Mouse (Mus musculus) stomach, embryonic 15.5 days (tissue): ENCODE data around the gene Ube2i. TPM values are rescaled to one million over a fixed set of nuclear protein-coding genes. Genes with fewer than 3 reads are reported as not detected.

Experiments
- ATAC-seq: fragments of 200-750 bp; cut with Nextera tagmentation; 2 replicates; pipeline ENCODE4 v1.8.0; 2017; ENCODE audit warnings: low read depth, moderate number of reproducible peaks, moderate TSS enrichment; ENCODE audit not compliant: insufficient read depth, low FRiP score
- H3K27ac ChIP-seq: fragments of 300-500 bp; sonication (generic); 2 replicates; pipeline ENCODE4 v1.5.1; 2015; ENCODE audit warnings: mild to moderate bottlenecking, inconsistent platforms
- H3K27me3 ChIP-seq: fragments of 300-500 bp; sonication (generic); replicated peaks from 2 replicates; pipeline ENCODE4 v1.6.1; 2015; ENCODE audit warnings: inconsistent platforms
- H3K36me3 ChIP-seq: fragments of 300-500 bp; sonication (generic); 2 replicates; pipeline ENCODE4 v1.6.1; 2015; ENCODE audit warnings: inconsistent platforms
- H3K4me1 ChIP-seq: fragments of 300-500 bp; sonication (generic); 2 replicates; pipeline ENCODE4 v1.6.1; 2015; ENCODE audit warnings: inconsistent platforms
- H3K4me2 ChIP-seq: fragments of 300-500 bp; sonication (generic); 2 replicates; pipeline ENCODE4 v1.6.1; 2015; ENCODE audit warnings: mild to moderate bottlenecking, inconsistent platforms
- H3K4me3 ChIP-seq: fragments of 300-500 bp; sonication (generic); replicated peaks from 2 replicates; pipeline ENCODE4 v1.5.1; 2015; ENCODE audit warnings: inconsistent platforms
- H3K9ac ChIP-seq: fragments of 300-500 bp; sonication (generic); 2 replicates; pipeline ENCODE4 v1.6.1; 2015; ENCODE audit warnings: inconsistent platforms
- H3K9me3 ChIP-seq: fragments of 300-500 bp; sonication (generic); 2 replicates; pipeline ENCODE4 v1.6.1; 2016; ENCODE audit warnings: inconsistent platforms
- WGBS: fragments of 180-500 bp; shearing (Covaris S2); methylation state at CpG from one replicate; pipeline ENCODE4 v1.1.7; 2015; 5-methylcytosine and 5-hydroxymethylcytosine counted together
- polyA plus RNA-seq: library from polyadenylated mRNA; unstranded; fragments of >200 nt; fragmentation: Nextera tagmentation; extraction: Ambion mirVana; gene quantifications from 2 replicates; pipeline ENCODE4 v1.2.1, GENCODE M21; 2015

Ube2i gene
- polyA plus RNA-seq, 1 experiment from 2014 or later, result 503 TPM

DNA sequence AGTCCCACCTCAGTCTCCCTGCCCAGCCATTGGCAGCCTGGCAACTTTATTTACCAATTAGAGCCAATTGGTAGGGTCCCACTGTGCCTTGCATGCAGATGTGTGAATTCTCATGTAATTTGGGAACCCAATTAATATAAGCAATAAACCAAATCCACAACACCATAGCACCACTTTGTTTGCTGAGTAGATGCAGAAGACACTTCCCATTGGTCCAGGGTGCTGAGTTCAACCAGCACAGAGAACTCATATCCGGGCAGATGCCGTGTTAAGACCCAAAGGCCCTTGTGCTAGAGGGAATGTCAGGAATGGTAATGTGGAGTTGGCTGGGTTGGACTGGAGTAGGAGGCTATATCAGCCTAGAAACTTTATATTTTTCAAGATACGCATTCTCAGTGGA, 1.4 kb upstream of the Ube2i start:
- no peak for ATAC-seq
- 96% methylated on average over 3 of the region's 3 CpGs for WGBS
- Histone ChIP-seq H3K4me1 (peaks cover 16% of the 10 kb centered on the region), H3K36me3 (no peaks in the 10 kb centered on the region), H3K9ac (no peak overlapping the region), H3K4me2 (no peak overlapping the region), H3K4me3 (no peak overlapping the region), H3K27me3 (no peaks in the 10 kb centered on the region), H3K27ac (no peak overlapping the region), H3K9me3 (no peaks in the 10 kb centered on the region)

DNA sequence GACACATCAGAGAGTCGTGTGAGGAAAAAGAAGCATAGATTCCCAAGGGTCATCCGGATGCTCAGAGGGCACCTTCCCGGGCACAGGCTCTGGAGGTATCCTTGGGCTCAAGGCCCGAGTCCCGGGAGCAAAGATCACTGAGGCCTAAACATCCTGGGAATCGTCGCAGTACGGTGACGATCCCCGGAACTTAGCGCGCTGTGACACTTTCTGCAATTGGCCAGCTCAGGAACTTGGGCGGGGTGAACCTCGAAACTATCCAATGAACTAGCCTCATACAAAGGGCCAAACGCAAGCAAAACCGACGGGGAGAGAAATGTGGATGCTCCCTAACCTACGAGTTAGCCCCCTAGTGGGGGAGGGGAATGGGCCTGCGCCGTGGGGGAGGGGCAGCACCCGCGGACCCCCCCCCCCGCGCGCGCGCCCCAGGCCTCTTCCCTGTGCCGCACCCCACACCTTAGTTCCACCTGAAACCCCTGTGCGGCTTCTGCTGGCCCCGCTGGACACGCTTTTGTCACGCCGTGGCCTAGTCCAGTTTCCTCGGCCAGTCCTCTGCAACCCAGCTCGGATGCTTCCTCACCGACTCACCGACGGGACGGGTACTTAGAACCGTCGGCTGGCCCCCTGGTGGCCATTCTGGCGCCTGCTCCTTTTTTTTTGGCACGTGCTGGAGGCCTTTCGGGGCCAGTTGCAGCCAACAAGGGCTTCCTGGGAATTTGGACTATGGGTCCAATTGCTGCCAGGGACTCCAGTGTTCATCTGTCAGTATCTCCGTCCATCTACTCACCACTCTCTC, 518 bp downstream of the Ube2i start:
- peak overlapping the region; percentile 52 for H3K4me2 ChIP-seq
- H3K27me3 ChIP-seq, result no peaks in the 10 kb centered on the region
- no peaks in the 10 kb centered on the region for H3K9me3 ChIP-seq
- peak overlapping the region; percentile 98 for H3K4me3 ChIP-seq
- ATAC-seq, result peak; percentile 82
- peak overlapping the region; percentile 99 for H3K9ac ChIP-seq
- peak overlapping the region; percentile 98 for H3K27ac ChIP-seq
- peaks cover 5% of the 10 kb centered on the region for H3K36me3 ChIP-seq
- WGBS, result under 1% methylated on average over 45 of the region's 45 CpGs
- H3K4me1 ChIP-seq, result peaks cover 24% of the 10 kb centered on the region

DNA sequence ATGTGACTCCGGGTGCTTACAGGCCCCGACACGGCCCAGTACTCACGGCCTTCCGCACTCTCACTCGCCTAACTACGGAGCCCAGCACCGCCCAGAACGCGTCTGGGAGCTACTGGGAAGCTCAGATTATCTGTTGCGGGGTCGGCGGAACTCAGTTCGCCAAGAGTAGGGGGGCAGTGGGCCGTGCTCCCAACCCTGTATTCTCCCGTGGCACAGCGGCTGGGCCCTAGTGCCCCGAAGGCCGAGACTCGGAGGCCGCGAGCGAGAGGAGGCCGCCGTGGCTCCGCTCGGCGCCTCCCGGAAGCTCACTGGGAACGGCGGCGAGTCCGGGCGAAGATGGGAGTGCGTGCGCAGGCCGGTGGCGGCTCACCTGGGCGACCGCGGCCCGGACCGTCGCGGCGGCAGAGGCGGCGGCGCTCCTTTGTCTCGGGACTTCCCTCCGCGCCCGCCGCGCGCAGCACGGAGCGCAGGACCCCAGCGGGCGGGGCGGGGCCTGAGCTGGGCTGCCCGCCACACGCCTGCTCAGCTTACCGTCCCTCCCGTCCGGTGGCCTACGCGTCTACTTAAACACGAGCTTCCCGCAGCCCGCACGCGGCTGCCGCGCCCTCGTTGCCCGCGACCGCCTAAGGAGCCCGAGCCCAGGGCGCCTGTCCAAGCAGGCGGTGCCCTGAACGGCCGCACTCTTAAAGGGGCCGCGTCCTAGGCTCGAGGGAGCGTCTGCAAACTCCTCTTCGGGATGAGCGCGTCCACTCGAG, 1.3 kb downstream of the Ube2i start:
- peaks cover 13% of the 10 kb centered on the region for H3K36me3 ChIP-seq

DNA sequence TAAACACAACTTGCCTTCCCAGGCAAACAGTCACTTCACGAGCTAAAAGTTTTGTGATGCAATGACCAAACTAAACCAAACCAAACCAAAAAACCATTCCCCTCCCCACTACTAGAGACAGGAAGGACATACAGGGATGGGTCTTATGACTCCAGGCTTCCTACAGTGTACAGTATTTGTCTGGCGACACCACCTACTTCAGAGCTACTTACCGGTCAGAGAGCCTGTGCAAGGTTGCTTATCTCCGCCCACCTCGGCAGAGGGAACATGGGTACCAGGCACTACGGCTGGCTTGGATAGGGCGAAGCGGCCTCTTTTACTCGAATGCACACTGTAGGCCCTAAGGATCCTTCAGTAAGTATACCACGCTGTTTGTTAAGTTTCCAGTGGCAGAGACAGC, 2.1 kb downstream of the Ube2i start:
- Histone ChIP-seq H3K36me3 (peaks cover 21% of the 10 kb centered on the region), H3K4me2 (peak overlapping the region; percentile 92), H3K27ac (peak overlapping the region; percentile 98), H3K27me3 (no peaks in the 10 kb centered on the region), H3K9me3 (no peaks in the 10 kb centered on the region), H3K9ac (peak overlapping the region; percentile 99), H3K4me1 (peaks cover 24% of the 10 kb centered on the region), H3K4me3 (peak overlapping the region; percentile 98)
- ATAC-seq, result no peak
- WGBS, result 2% methylated on average over 10 of the region's 10 CpGs

More for the DNA sequence above, 1.3 kb downstream of the Ube2i start:
- H3K9me3 ChIP-seq, result no peaks in the 10 kb centered on the region
- H3K27ac ChIP-seq, result peak overlapping the region; percentile 98
- H3K9ac ChIP-seq, result peak overlapping the region; percentile 99
- H3K27me3 ChIP-seq, result no peaks in the 10 kb centered on the region
- peak overlapping the region; percentile 98 for H3K4me3 ChIP-seq
- WGBS, result under 1% methylated on average over 92 of the region's 92 CpGs
- peak overlapping the region; percentile 92 for H3K4me2 ChIP-seq
- peaks cover 24% of the 10 kb centered on the region for H3K4me1 ChIP-seq
- ATAC-seq, result peak; percentile 89

DNA sequence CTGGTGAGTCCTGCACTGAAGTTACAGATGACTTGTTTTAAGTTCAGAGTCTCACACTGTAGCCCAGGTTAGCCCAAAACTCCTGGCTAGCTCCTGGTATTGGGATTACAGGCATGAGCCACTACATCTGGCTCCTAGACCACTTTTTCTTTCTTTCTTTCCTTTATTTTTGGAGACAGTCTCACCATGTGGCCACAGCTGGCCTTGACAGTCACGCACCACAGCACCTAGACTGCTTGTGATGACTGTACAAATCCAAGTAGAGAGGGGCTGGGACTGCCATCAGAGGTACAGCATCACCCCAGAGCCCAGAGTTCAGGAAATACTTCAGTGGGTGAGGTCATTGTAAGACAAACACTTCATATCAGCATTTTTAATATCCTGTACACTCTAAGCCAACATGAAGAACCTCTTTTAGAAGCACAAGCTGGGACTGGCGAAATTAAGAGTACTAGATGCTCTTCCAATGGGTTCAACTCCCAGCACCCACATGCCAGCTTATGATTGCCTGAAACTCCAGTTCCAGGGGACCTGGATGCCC, 3.6 kb downstream of the Ube2i start:
- Histone ChIP-seq H3K36me3 (peaks cover 36% of the 10 kb centered on the region), H3K4me3 (peak overlapping the region; percentile 98; the same call in 1 of the 2 replicates), H3K27ac (no peak overlapping the region), H3K27me3 (no peaks in the 10 kb centered on the region), H3K9me3 (no peaks in the 10 kb centered on the region), H3K4me1 (peaks cover 24% of the 10 kb centered on the region), H3K4me2 (peak overlapping the region; percentile 92), H3K9ac (no peak overlapping the region)
- 70% methylated on average over 2 of the region's 2 CpGs for WGBS
- no peak for ATAC-seq

DNA sequence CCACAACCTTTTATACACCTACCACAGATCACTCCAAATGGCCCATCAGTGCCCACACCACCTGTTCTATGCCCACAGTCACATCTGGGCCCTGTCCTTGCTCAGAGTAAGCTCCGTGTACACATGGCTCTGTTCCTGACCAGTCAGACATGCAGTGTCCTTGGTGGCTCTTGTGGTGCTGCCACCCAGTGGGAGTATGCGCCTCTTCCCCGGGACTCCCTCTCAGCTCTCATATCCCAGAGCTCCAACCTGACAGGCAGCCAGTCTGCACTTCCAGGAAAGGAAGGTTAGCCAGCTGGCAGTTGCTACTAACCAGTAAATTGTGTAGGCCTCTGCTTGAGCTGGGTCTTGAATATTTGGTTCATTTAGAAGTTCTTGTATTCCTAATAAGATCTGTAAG, 10.0 kb downstream of the Ube2i start:
- no peak overlapping the region for H3K9ac ChIP-seq
- no peak overlapping the region for H3K4me2 ChIP-seq
- no peak overlapping the region for H3K4me3 ChIP-seq
- no peaks in the 10 kb centered on the region for H3K4me1 ChIP-seq
- ATAC-seq, result no peak
- no peaks in the 10 kb centered on the region for H3K9me3 ChIP-seq
- no peak overlapping the region for H3K27ac ChIP-seq
- no peaks in the 10 kb centered on the region for H3K27me3 ChIP-seq
- 64% methylated on average over 3 of the region's 3 CpGs for WGBS
- H3K36me3 ChIP-seq, result peaks cover 72% of the 10 kb centered on the region

DNA sequence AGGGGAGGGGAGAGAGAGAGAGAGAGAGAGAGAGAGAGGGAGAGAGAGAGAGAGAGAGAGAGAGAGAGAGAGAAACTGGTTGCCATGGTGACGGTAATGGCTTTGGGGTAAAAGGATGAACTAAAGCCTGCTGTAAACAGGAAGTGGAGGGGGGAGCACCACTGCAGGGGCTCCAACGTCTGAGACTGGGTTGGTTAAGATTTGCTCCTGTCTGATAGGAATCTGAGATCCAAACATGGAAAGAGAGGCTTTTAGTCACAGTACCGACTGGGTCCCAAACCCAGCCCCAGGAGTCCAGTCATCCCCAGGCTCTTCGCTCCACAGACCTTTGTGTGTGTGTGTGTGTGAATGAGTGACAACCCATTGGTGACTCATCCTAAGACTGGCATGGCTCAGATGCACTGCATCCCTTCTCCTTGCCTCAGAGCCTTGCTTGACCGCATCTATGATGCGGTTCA, 16.6 kb downstream of the Ube2i start:
- Histone ChIP-seq H3K4me2 (no peak overlapping the region), H3K4me1 (peaks cover 11% of the 10 kb centered on the region), H3K9me3 (no peaks in the 10 kb centered on the region), H3K36me3 (peaks cover 9% of the 10 kb centered on the region), H3K4me3 (no peak overlapping the region), H3K27ac (no peak overlapping the region), H3K27me3 (peaks cover 24% of the 10 kb centered on the region), H3K9ac (no peak overlapping the region)
- 41% methylated on average over 6 of the region's 6 CpGs for WGBS
- ATAC-seq, result no peak

DNA sequence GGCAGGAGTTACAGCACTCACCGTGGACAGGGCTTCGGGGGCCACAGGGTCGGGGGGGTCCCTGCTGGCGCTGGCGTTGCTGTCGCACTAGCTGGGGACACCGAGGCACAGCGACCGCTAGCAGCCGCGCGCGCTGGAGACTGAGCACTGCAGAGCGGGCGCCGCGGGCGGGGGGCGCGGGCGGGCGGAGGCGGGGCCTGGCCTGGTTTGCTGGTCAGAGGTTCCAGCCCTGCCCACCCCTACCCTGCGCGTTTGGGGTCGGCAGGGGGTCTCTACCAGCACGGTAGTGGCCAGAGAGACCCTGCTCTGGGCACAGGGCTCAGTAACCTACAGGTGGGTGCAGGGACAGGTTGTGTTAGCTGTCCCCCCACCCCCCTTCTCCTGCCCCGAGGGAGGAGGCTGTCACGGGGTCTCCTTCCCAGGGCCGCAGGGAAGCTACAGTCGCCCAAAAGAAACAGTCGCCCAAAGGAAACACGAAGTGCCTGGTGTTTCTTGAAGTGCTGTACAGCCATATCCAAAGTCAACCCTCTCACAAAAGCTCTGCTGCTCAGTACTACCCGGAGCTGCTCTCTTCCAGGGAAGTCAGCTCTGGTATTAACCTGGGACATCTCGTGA, 18.2 kb downstream of the Ube2i start, which contains the start of gene Baiap3:
Baiap3 (minus strand) TSS at position 225 of the 615 bp plus-strand sequence.
- Histone ChIP-seq H3K36me3 (0 out of 2 replicates have a peak, but pooled peaks cover 3% of the 10 kb centered on the region), H3K27me3 (peaks cover 24% of the 10 kb centered on the region), H3K9me3 (no peaks in the 10 kb centered on the region), H3K4me3 (peak within 1 kb of the TSS; percentile 35), H3K4me2 (peak within 1 kb of the TSS; percentile 69), H3K27ac (no peak within 1 kb of the TSS), H3K9ac (peak within 1 kb of the TSS; percentile 4; the same call in 1 of the 2 replicates), H3K4me1 (peaks cover 11% of the 10 kb centered on the region)
- WGBS, result 4% methylated on average over 33 of the region's 35 CpGs
- ATAC-seq, result peak; percentile 40

DNA sequence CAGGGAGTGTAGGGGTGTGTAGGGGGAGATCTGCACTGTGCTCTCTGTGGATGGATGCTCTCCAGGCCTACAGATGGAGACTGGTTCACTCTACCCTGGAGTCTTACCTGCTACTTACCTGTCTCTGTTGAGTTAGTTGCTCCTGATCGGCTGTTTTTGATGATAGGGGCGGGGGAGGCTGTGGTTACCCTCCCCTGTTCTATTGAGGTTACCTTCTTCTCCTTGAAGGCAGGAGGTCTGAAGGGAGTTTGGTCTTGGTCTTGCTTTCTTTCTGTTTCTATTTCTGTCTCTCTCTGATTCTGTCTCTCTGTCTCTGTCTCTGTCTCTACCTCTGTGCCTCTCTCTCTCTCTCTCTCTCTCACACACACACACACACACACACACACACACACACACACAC, 19.3 kb downstream of the Ube2i start:
- Histone ChIP-seq H3K4me3 (no peak overlapping the region), H3K4me1 (peaks cover 11% of the 10 kb centered on the region), H3K27me3 (peaks cover 24% of the 10 kb centered on the region), H3K36me3 (0 out of 2 replicates have a peak, but pooled peaks cover 2% of the 10 kb centered on the region), H3K9ac (no peak overlapping the region), H3K9me3 (no peaks in the 10 kb centered on the region), H3K4me2 (no peak overlapping the region), H3K27ac (no peak overlapping the region)
- 55% methylated on average over 2 of the region's 2 CpGs for WGBS
- no peak for ATAC-seq

DNA sequence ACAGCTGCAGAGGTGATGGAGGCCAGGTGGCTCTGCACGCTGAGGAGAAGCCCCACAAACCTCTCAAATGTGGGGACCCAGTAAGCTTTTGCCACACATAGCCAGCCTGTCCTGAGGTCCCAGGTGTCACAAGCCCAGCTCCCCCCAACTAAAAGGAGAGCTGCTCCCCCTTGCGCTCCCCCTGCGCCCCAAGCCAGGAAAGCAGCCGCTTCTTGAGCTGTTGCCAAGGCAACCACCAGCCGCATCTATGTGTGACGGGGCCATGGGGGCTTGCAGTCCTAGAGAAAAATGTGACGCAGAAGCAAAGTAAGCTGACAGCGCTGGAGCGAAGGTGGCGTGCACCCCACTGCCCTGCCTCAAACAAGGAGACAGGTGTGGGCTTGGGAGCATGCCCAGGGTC, 20.7 kb downstream of the Ube2i start:
- ATAC-seq, result no peak
- 25% methylated on average over 10 of the region's 10 CpGs for WGBS
- H3K9me3 ChIP-seq, result no peaks in the 10 kb centered on the region

DNA sequence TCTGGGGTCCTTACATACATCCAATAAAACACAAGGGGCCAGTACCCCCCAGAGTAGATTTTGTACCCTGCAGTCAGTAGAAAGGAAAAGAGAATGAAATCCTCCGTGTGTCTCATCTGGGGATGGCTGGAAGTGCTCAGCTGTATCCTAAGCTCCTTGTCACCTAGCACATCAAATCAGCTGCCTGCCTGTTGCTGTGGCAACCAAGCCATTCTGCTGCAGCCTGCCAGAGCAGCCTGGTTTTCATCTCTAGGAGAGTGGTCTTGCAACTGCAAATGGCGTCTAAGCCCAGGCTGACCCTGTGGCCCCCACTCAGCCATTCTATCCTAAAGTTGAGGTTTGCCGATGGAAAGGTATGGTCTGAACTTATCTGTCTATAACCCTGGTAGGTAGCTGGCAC, 21.8 kb downstream of the Ube2i start:
- no peak overlapping the region for H3K9ac ChIP-seq
- H3K27ac ChIP-seq, result no peak overlapping the region
- 35% methylated on average over 3 of the region's 3 CpGs for WGBS
- peaks cover 11% of the 10 kb centered on the region for H3K4me1 ChIP-seq
- ATAC-seq, result no peak
- H3K4me2 ChIP-seq, result no peak overlapping the region
- no peaks in the 10 kb centered on the region for H3K9me3 ChIP-seq
- no peaks in the 10 kb centered on the region for H3K36me3 ChIP-seq
- H3K4me3 ChIP-seq, result no peak overlapping the region
- H3K27me3 ChIP-seq, result peaks cover 24% of the 10 kb centered on the region

More for the DNA sequence above, 20.7 kb downstream of the Ube2i start:
- no peaks in the 10 kb centered on the region for H3K36me3 ChIP-seq
- no peak overlapping the region for H3K27ac ChIP-seq
- H3K27me3 ChIP-seq, result peaks cover 24% of the 10 kb centered on the region
- no peak overlapping the region for H3K9ac ChIP-seq
- H3K4me3 ChIP-seq, result no peak overlapping the region
- no peak overlapping the region for H3K4me2 ChIP-seq
- peaks cover 11% of the 10 kb centered on the region for H3K4me1 ChIP-seq
